Mouse (Mus musculus) thymus, adult 2 months (tissue): Measurements from ENCODE around the gene Rspry1.

Experiments used
- CTCF ChIP-seq: fragments of 200-500 bp; IDR thresholded peaks from 2 replicates; pipeline ENCODE4 v1.5.1; 2012; ENCODE audit warnings: mild to moderate bottlenecking, control low read depth, low read length, moderate library complexity, borderline replicate concordance; ENCODE audit not compliant: control insufficient read depth, poor library complexity, insufficient read depth; ENCODE audit errors: extremely low read depth
- POLR2A ChIP-seq: fragments of 200-500 bp; IDR thresholded peaks from 2 replicates; pipeline ENCODE4 v1.6.1; 2012; ENCODE audit warnings: mild to moderate bottlenecking, low read length, control low read depth, moderate library complexity; ENCODE audit not compliant: control insufficient read depth, poor library complexity, insufficient read depth; ENCODE audit errors: extremely low read depth

GRCm38 (mm10) chr8:94685953-94686352 is 84.2 kb downstream of the Rspry1 start:
- TF ChIP-seq CTCF (no peak), POLR2A (no peak)
